Mouse (Mus musculus): Measurements from ENCODE around the gene Lrig3. TPM values are rescaled to one million over a fixed set of nuclear protein-coding genes. Genes with fewer than 3 reads are reported as not detected.

The Lrig3 gene
- polyA plus RNA-seq, 1 experiment from 2014 or later: 3.7 TPM

GRCm38 (mm10) chr10:125970500-125970899, 4.5 kb downstream of the Lrig3 start:
- no peak overlapping the region for H3K27ac ChIP-seq (ENCODE audit: low read depth, low read length)

DNA sequence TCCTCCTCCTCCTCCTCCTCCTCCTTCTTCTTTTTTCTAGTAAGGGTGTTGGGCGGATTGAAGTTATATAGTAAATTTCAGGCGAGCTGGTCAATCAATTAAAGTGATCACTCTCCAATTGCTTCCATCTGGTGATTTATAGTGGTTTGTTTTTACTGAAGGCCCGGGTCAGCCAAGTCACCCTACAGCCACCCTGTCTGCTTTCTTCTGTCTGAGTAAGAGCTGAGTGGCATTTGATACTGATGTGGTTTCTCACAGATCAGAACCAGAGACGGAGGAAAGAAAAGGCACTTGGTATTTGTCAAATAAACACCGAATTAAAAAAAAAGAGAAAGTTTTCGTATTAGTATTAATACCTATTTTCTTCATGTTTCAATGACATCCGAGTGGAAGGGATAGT, 7.8 kb downstream of the Lrig3 start:
- no peaks in the 10 kb centered on the region for H3K9me3 ChIP-seq (ENCODE audit: control insufficient read depth, low read length)
- H3K4me2 ChIP-seq (ENCODE audit: low read length): no peak overlapping the region
- H3K9ac ChIP-seq (ENCODE audit: low read depth, low read length): no peak overlapping the region
- H3K36me3 ChIP-seq (ENCODE audit: control insufficient read depth, insufficient read depth, low read length): no peaks in the 10 kb centered on the region
- no peaks in the 10 kb centered on the region; the same call in 1 of the 2 replicates for H3K27me3 ChIP-seq (replicated peaks; ENCODE audit: control insufficient read depth, insufficient read depth, low read length)
- no peak overlapping the region for H3K4me3 ChIP-seq (ENCODE audit: low read length)
- ATAC-seq: no peak
- peaks cover 3% of the 10 kb centered on the region; the same call in 1 of the 2 replicates for H3K4me1 ChIP-seq (ENCODE audit: control insufficient read depth, insufficient read depth, low read depth, low read length)
- no peak overlapping the region for H3K27ac ChIP-seq (ENCODE audit: low read depth, low read length)
- WGBS: 77% methylated on average over 7 of the region's 7 CpGs

More at GRCm38 (mm10) chr10:125970500-125970899, 4.5 kb downstream of the Lrig3 start:
- no peaks in the 10 kb centered on the region for H3K36me3 ChIP-seq (ENCODE audit: control insufficient read depth, insufficient read depth, low read length)
- no peak overlapping the region for H3K9ac ChIP-seq (ENCODE audit: low read depth, low read length)
- H3K4me1 ChIP-seq (ENCODE audit: control insufficient read depth, insufficient read depth, low read depth, low read length): peaks cover 6% of the 10 kb centered on the region
- no peak overlapping the region for H3K4me2 ChIP-seq (ENCODE audit: low read length)
- ATAC-seq: no peak
- H3K9me3 ChIP-seq (ENCODE audit: control insufficient read depth, low read length): no peaks in the 10 kb centered on the region
- 59% methylated on average over 4 of the region's 4 CpGs for WGBS
- no peaks in the 10 kb centered on the region; the same call in 1 of the 2 replicates for H3K27me3 ChIP-seq (replicated peaks; ENCODE audit: control insufficient read depth, insufficient read depth, low read length)
- no peak overlapping the region for H3K4me3 ChIP-seq (ENCODE audit: low read length)

DNA sequence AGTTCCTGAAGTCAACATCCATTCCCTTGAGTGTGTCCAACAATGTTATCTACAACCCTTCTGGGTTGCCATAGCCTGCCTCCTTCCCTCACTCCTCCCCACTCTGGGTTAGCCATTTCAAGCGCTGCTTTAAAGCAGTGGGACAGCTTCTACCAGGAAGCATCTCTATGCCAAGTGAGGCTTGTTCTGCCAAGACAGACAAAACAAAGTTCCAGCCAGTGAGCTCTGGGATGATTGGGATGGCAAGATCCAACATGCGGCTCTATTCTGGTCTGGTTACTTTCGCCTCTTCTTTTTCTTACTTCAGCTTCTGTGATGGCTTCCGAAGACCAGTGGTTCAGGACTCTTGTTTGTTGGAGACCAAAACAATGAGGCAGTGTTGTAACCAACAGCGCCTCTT, 16.0 kb downstream of the Lrig3 start:
- no peak; the same call in 1 of the 2 replicates for ATAC-seq
- Histone ChIP-seq H3K27me3 (replicated peaks; ENCODE audit: control insufficient read depth, insufficient read depth, low read length) (no peaks in the 10 kb centered on the region), H3K4me2 (ENCODE audit: low read length) (no peak overlapping the region), H3K9me3 (ENCODE audit: control insufficient read depth, low read length) (no peaks in the 10 kb centered on the region), H3K4me1 (ENCODE audit: control insufficient read depth, insufficient read depth, low read depth, low read length) (no peaks in the 10 kb centered on the region), H3K36me3 (ENCODE audit: control insufficient read depth, insufficient read depth, low read length) (no peaks in the 10 kb centered on the region), H3K4me3 (ENCODE audit: low read length) (no peak overlapping the region), H3K9ac (ENCODE audit: low read depth, low read length) (no peak overlapping the region), H3K27ac (ENCODE audit: low read depth, low read length) (no peak overlapping the region)
- WGBS: 90% methylated on average over 5 of the region's 5 CpGs

DNA sequence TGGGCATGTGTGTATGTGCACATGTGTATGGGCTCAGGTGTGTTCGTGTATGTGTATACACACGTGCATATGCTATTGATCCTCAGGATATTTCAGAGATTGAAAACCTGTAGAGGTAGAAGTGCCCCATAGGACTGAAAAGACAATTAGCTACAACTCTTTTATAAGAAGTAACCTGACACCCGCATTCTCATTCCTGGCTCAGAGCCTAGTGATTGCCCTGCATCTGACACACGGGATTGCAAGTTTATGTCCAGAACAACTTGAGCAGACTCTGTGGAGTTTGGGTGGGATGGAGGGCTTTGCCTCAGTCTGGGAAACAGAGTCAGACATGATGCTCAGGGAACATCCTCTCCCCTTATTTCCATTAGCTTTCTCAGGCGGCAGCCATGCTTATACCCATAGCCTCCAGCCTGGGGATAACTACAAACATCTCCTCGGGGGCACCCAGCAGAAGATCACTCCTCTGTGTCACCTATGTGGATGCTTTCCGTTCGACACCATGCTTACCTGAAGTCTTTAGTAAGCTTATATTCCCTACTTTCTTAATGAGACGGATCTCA, 18.6 kb downstream of the Lrig3 start:
- ATAC-seq: no peak
- Histone ChIP-seq H3K27me3 (replicated peaks; ENCODE audit: control insufficient read depth, insufficient read depth, low read length) (no peaks in the 10 kb centered on the region), H3K9me3 (ENCODE audit: control insufficient read depth, low read length) (no peaks in the 10 kb centered on the region), H3K36me3 (ENCODE audit: control insufficient read depth, insufficient read depth, low read length) (no peaks in the 10 kb centered on the region), H3K4me2 (ENCODE audit: low read length) (no peak overlapping the region), H3K27ac (ENCODE audit: low read depth, low read length) (no peak overlapping the region), H3K9ac (ENCODE audit: low read depth, low read length) (no peak overlapping the region), H3K4me3 (ENCODE audit: low read length) (no peak overlapping the region), H3K4me1 (ENCODE audit: control insufficient read depth, insufficient read depth, low read depth, low read length) (no peaks in the 10 kb centered on the region)
- WGBS: 83% methylated on average over 9 of the region's 9 CpGs

GRCm38 (mm10) chr10:125985795-125986194, 19.8 kb downstream of the Lrig3 start:
- Histone ChIP-seq H3K4me1 (ENCODE audit: control insufficient read depth, insufficient read depth, low read depth, low read length) (no peaks in the 10 kb centered on the region), H3K9ac (ENCODE audit: low read depth, low read length) (no peak overlapping the region), H3K9me3 (ENCODE audit: control insufficient read depth, low read length) (no peaks in the 10 kb centered on the region), H3K4me3 (ENCODE audit: low read length) (no peak overlapping the region), H3K27ac (ENCODE audit: low read depth, low read length) (no peak overlapping the region), H3K4me2 (ENCODE audit: low read length) (no peak overlapping the region), H3K36me3 (ENCODE audit: control insufficient read depth, insufficient read depth, low read length) (no peaks in the 10 kb centered on the region), H3K27me3 (replicated peaks; ENCODE audit: control insufficient read depth, insufficient read depth, low read length) (no peaks in the 10 kb centered on the region)
- 100% methylated on average over 1 of the region's 1 CpGs for WGBS
- ATAC-seq: no peak

DNA sequence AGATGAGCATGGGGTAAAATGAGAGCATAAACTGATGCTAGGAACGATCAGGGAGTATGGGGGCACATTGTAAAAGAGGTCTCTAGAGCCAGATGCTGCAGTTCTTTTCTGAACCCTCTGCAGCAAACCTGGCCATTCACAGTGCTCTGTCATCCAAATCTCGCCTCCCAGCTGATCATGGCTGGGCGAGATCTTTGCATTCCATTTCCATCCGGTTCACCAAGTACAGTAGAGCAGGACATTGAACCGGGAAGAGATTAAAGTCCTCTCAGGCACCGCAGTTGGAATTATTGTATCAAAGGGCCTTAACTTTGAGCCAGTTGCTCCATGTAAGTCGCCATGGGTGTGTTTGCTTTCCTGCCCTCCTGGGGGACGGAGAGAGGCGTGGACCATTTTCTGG, 20.5 kb downstream of the Lrig3 start:
- no peaks in the 10 kb centered on the region for H3K4me1 ChIP-seq (ENCODE audit: control insufficient read depth, insufficient read depth, low read depth, low read length)
- H3K9ac ChIP-seq (ENCODE audit: low read depth, low read length): no peak overlapping the region
- H3K4me3 ChIP-seq (ENCODE audit: low read length): no peak overlapping the region
- no peaks in the 10 kb centered on the region for H3K36me3 ChIP-seq (ENCODE audit: control insufficient read depth, insufficient read depth, low read length)
- 89% methylated on average over 9 of the region's 9 CpGs for WGBS
- no peak for ATAC-seq
- no peaks in the 10 kb centered on the region for H3K9me3 ChIP-seq (ENCODE audit: control insufficient read depth, low read length)
- no peak overlapping the region for H3K27ac ChIP-seq (ENCODE audit: low read depth, low read length)
- H3K27me3 ChIP-seq (replicated peaks; ENCODE audit: control insufficient read depth, insufficient read depth, low read length): no peaks in the 10 kb centered on the region
- no peak overlapping the region for H3K4me2 ChIP-seq (ENCODE audit: low read length)

GRCm38 (mm10) chr10:125987307-125987706, 21.3 kb downstream of the Lrig3 start:
- H3K27me3 ChIP-seq (replicated peaks; ENCODE audit: control insufficient read depth, insufficient read depth, low read length): no peaks in the 10 kb centered on the region
- 77% methylated on average over 6 of the region's 6 CpGs for WGBS
- no peaks in the 10 kb centered on the region for H3K4me1 ChIP-seq (ENCODE audit: control insufficient read depth, insufficient read depth, low read depth, low read length)
- no peak overlapping the region for H3K4me3 ChIP-seq (ENCODE audit: low read length)
- H3K4me2 ChIP-seq (ENCODE audit: low read length): no peak overlapping the region
- no peak for ATAC-seq
- H3K27ac ChIP-seq (ENCODE audit: low read depth, low read length): no peak overlapping the region
- no peaks in the 10 kb centered on the region for H3K9me3 ChIP-seq (ENCODE audit: control insufficient read depth, low read length)
- no peak overlapping the region for H3K9ac ChIP-seq (ENCODE audit: low read depth, low read length)
- no peaks in the 10 kb centered on the region for H3K36me3 ChIP-seq (ENCODE audit: control insufficient read depth, insufficient read depth, low read length)

DNA sequence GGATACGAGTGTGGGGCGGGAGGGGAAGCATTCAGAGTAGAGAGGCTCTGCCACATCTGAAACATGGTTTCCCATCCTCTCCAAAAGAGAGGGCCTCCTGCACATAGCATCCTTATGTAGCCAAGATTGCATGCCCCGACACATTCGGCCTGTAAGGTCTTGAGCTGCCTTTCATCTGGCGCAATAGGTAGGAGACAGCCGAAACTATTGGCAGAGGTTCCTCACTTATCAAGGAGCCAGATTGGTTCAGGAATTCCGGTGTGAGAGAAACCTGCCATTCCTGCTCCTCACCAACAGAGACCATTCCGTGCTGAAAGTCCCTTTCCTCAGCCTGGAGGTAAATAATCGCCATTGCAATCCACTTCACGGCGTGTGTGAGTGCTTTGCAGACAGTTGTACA, 22.1 kb downstream of the Lrig3 start:
- ATAC-seq: no peak
- H3K36me3 ChIP-seq (ENCODE audit: control insufficient read depth, insufficient read depth, low read length): no peaks in the 10 kb centered on the region
- H3K4me1 ChIP-seq (ENCODE audit: control insufficient read depth, insufficient read depth, low read depth, low read length): no peaks in the 10 kb centered on the region
- H3K4me2 ChIP-seq (ENCODE audit: low read length): no peak overlapping the region
- H3K27me3 ChIP-seq (replicated peaks; ENCODE audit: control insufficient read depth, insufficient read depth, low read length): no peaks in the 10 kb centered on the region
- H3K9me3 ChIP-seq (ENCODE audit: control insufficient read depth, low read length): no peaks in the 10 kb centered on the region
- H3K4me3 ChIP-seq (ENCODE audit: low read length): no peak overlapping the region
- no peak overlapping the region for H3K9ac ChIP-seq (ENCODE audit: low read depth, low read length)
- 89% methylated on average over 11 of the region's 11 CpGs for WGBS
- no peak overlapping the region for H3K27ac ChIP-seq (ENCODE audit: low read depth, low read length)

GRCm38 (mm10) chr10:125989890-125990289, 23.9 kb downstream of the Lrig3 start:
- Histone ChIP-seq H3K27me3 (replicated peaks; ENCODE audit: control insufficient read depth, insufficient read depth, low read length) (no peaks in the 10 kb centered on the region), H3K9ac (ENCODE audit: low read depth, low read length) (no peak overlapping the region), H3K36me3 (ENCODE audit: control insufficient read depth, insufficient read depth, low read length) (no peaks in the 10 kb centered on the region), H3K4me1 (ENCODE audit: control insufficient read depth, insufficient read depth, low read depth, low read length) (no peaks in the 10 kb centered on the region), H3K27ac (ENCODE audit: low read depth, low read length) (no peak overlapping the region), H3K4me2 (ENCODE audit: low read length) (no peak overlapping the region), H3K4me3 (ENCODE audit: low read length) (no peak overlapping the region), H3K9me3 (ENCODE audit: control insufficient read depth, low read length) (no peaks in the 10 kb centered on the region)
- no peak for ATAC-seq
- WGBS: 58% methylated on average over 7 of the region's 7 CpGs

DNA sequence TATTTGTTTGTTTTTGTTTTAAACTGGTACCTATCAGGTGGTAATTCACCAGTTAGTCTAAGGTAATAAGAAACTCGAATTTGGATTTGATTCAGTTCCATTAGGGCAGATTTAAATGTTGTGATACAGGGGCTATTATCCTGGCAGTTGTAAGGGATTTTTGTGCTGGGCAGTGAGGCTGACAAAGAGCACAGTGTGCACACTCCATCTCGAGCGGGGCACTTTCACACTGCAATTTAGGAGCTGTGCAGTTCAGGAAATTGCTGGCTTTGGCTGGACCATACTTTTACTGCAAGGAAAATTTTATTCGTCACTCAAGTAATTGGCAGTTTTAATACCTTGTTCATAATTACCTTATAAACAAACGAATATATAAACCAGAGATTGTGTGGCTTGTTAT, 24.4 kb downstream of the Lrig3 start:
- 49% methylated on average over 5 of the region's 5 CpGs for WGBS
- Histone ChIP-seq H3K4me1 (ENCODE audit: control insufficient read depth, insufficient read depth, low read depth, low read length) (no peaks in the 10 kb centered on the region), H3K36me3 (ENCODE audit: control insufficient read depth, insufficient read depth, low read length) (no peaks in the 10 kb centered on the region), H3K9ac (ENCODE audit: low read depth, low read length) (no peak overlapping the region), H3K27me3 (replicated peaks; ENCODE audit: control insufficient read depth, insufficient read depth, low read length) (no peaks in the 10 kb centered on the region), H3K4me2 (ENCODE audit: low read length) (no peak overlapping the region), H3K4me3 (ENCODE audit: low read length) (no peak overlapping the region), H3K9me3 (ENCODE audit: control insufficient read depth, low read length) (no peaks in the 10 kb centered on the region), H3K27ac (ENCODE audit: low read depth, low read length) (no peak overlapping the region)
- ATAC-seq: no peak
